Mouse (Mus musculus) olfactory bulb, adult 2 months (tissue): Measurements from ENCODE around the gene Ip6k3.

Experiments used
- CTCF ChIP-seq: fragments of 200-500 bp; IDR thresholded peaks from 2 replicates; pipeline ENCODE4 v1.5.1; 2012; ENCODE audit warnings: low read depth, mild to moderate bottlenecking, low read length, moderate library complexity; ENCODE audit not compliant: insufficient read depth
- POLR2A ChIP-seq: fragments of 200-500 bp; IDR thresholded peaks from 2 replicates; pipeline ENCODE4 v1.6.1; 2012; ENCODE audit warnings: mild to moderate bottlenecking, low read depth, low read length, moderate library complexity; ENCODE audit not compliant: insufficient read depth

DNA sequence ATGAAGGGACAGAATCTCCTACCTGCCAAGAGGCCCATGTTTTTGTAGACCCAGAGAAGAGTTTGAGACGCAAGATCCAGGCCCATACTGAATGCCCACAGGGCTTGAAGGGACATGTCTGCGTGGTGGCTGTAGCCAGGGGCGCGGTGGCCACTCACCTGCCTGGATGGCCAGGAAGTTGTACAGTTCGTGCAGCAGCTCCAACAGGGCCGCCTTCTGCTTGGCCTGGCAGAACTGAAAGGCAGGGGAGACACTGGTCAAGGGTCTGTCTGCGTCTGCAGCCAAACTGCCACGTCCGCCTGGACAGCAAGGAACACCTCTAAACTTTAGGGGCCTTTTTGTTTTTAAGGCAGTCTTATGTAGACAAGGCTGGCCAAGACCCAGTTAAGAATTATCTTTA lies 31.6 kb upstream of the Ip6k3 start:
- TF ChIP-seq POLR2A (no peak), CTCF (no peak)
